Mouse (Mus musculus): Measurements from ENCODE around the gene Trim25. TPM values are rescaled to one million over a fixed set of nuclear protein-coding genes. Genes with fewer than 3 reads are reported as not detected.
"Not testable (repeated sequence)": the region's sequence is repeated elsewhere in the genome, so short reads cannot be mapped to it uniquely, and the experiment has no call there.

Gene Trim25
- total RNA-seq, 2 experiments from 2014 or later = 5.6 to 5.8 TPM

DNA sequence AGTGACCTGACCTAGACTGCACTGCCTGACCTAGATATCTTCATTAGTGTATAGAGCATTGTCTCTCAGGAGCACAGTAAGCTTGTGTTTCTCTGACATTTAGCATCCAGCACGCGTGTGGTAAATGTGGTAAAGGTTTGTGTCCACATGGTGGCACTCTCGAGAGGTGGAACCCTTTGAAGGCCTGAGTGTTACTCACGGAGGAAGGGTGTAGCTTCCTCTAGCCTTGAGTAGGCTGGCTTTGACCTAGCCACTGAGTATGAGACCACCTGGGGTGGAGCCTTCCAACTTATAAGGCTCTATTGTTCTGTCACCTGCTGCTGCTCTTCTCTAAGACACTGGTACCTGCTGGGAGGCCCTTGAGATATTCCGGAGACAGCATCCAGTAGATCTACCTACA, 5.6 kb upstream of the Trim25 start:
- intact Hi-C loops (cut with DNase I) = loop anchor here (10.0 kb wide), 1 partner anchor 51 kb away; no protein-coding TSS in a partner anchor
- DNase-seq = peak; percentile 35

DNA sequence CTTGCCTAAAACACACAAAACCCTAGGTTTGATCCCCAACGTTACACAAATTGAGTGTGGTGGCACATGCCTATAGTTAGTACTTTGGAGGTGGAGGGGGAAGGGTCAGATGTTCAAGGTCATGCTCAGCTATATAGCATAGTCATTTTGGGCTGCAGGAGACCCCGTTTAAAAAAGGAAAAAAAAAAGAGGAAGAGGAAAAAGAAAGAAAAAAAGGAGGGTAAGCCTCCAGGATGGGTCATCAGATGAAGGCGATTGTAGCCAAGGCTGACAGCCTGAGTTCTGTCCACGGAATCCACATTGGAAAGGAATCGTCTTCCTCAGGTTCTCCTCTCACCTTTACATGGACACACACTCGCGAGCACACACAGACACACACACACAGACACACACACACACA, 4.7 kb upstream of the Trim25 start:
- no peak for DNase-seq
- intact Hi-C loops (cut with DNase I) = loop anchor here (10.0 kb wide), 1 partner anchor 50 kb away; no protein-coding TSS in a partner anchor

GRCm38 (mm10) chr11:88995616-88996015, 3.6 kb upstream of the Trim25 start:
- intact Hi-C loops (cut with DNase I) = loop anchor here (10.0 kb wide), 1 partner anchor 49 kb away; no protein-coding TSS in a partner anchor
- DNase-seq = no peak

DNA sequence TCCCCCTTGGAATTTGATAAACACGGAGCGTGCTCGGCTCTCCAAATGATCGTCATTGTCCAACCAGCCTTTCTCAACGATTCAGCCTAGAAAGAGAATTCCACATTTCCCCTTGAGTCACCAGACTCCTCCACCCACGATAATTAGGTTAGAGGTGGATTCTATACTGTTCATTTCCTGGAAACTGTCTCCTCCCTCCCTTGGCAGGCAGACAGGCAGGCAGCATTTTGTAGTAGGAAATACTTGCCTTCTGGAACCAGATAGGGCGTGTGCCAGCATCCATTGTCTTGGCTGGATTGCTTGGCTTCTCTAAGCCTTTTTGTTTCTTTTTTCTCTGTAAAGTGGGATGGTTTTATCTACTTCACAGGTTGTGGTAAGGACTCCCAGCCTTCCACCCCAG, 2.7 kb upstream of the Trim25 start:
- intact Hi-C loops (cut with DNase I) = loop anchor here (10.0 kb wide), 1 partner anchor 48 kb away; no protein-coding TSS in a partner anchor
- no peak for DNase-seq

DNA sequence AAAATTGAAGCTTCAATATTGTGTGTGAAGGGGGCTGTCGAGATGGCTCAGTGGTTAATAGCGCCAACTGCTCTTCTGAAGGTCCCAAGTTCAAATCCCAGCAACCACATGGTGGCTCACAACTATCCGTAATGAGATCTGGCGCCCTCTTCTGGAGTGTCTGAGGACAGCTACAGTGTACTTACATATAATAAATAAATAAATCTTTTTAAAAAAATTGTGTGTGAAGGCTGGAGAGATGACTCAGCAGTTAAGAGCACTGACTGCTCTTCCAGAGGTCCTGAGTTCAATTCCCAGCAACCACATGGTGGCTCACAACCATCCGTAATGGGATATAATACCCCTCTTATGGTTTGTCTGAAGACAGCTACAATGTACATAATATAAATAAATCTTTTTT, 1.8 kb upstream of the Trim25 start:
- intact Hi-C loops (cut with DNase I) = loop anchor here (10.0 kb wide), 1 partner anchor 47 kb away; no protein-coding TSS in a partner anchor
- DNase-seq = not testable (repeated sequence)

DNA sequence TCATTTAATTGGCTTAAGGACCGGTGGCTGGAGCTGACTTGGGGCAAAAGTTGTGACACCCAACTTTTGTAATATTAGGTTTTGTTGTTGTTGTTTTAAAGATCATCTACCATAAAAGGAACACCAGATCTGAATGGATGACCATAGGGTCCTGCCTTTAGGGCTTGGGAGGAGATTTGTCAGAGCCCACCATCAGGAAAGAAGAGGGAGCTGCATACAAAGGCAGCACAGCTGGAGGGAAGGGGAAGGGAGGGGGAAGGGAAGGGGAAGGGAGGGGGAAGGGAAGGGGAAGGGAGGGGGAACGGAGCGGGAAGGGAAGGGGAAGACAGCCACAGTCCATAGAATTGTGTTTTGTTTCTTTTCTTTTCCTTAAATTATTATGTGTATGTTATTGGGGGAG, 770 bp upstream of the Trim25 start:
- intact Hi-C loops (cut with DNase I) = loop anchor here (10.0 kb wide), 1 partner anchor 46 kb away; no protein-coding TSS in a partner anchor
- DNase-seq = no peak

- intact Hi-C loops (cut with DNase I) = loop anchor here (10.0 kb wide), 1 partner anchor 45 kb away; no protein-coding TSS in a partner anchor
Measured at GRCm38 (mm10) chr11:88999723-89000526, 749 bp downstream of the Trim25 start.

GRCm38 (mm10) chr11:89000527-89000819, 1.3 kb downstream of the Trim25 start:
- no peak for DNase-seq
- intact Hi-C loops (cut with DNase I) = no loop called here

More at GRCm38 (mm10) chr11:88999723-89000526, 749 bp downstream of the Trim25 start:
- DNase-seq = no peak

- intact Hi-C loops (cut with DNase I) = no loop called here
- no peak for DNase-seq
Measured at GRCm38 (mm10) chr11:89001569-89001968, 2.4 kb downstream of the Trim25 start.

DNA sequence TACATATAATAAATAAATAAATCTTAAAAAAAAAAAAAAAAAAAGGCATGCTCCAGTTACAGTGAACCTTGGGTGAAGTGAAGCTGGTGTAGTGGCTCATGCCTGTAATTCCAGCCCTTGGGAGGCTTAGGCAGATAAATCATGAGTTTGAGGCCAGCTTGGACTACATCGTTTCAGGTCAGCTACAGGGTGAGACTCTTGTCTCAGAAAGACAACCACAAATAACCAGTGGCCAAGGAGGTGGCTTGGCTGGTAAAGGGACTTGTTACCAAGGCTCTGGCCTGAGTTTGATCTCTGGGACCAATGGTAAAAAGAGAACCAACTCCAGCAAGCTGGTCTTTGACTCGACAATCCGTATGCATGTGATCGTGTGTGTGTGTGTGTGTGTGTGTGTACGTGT, 2.9 kb downstream of the Trim25 start:
- DNase-seq = no peak
- intact Hi-C loops (cut with DNase I) = no loop called here

GRCm38 (mm10) chr11:89002621-89003020, 3.4 kb downstream of the Trim25 start:
- DNase-seq = peak; percentile 75
- intact Hi-C loops (cut with DNase I) = no loop called here

- no peak for DNase-seq
- intact Hi-C loops (cut with DNase I) = no loop called here
Measured at GRCm38 (mm10) chr11:89003078-89003477, 3.9 kb downstream of the Trim25 start.

DNA sequence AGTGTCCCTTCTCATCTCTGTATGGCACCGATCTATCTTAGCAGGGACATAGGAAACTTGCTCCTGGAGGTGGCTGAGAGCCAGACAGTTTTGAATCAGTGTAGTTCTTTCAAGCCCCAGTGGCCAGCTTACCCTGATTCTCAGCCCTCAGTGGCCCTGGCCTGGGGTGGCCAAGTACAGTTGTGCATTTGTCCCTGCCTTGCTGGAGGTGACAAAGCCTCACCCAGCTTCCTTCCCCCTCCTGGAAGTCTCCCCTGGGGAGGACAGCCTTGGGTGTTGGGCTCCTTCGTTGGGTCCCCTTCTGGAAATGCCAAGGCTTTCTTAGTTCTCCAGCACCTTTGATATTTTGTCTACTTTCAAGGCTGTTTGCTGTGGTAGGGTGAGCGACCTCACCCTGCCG, 4.5 kb downstream of the Trim25 start:
- DNase-seq = no peak
- intact Hi-C loops (cut with DNase I) = no loop called here

- no peak for DNase-seq
- intact Hi-C loops (cut with DNase I) = no loop called here
Measured at GRCm38 (mm10) chr11:89005473-89005872, 6.3 kb downstream of the Trim25 start.

GRCm38 (mm10) chr11:89006404-89006803, 7.2 kb downstream of the Trim25 start:
- no peak for DNase-seq
- intact Hi-C loops (cut with DNase I) = no loop called here

GRCm38 (mm10) chr11:89007582-89007981, 8.4 kb downstream of the Trim25 start:
- intact Hi-C loops (cut with DNase I) = no loop called here
- DNase-seq = no peak

DNA sequence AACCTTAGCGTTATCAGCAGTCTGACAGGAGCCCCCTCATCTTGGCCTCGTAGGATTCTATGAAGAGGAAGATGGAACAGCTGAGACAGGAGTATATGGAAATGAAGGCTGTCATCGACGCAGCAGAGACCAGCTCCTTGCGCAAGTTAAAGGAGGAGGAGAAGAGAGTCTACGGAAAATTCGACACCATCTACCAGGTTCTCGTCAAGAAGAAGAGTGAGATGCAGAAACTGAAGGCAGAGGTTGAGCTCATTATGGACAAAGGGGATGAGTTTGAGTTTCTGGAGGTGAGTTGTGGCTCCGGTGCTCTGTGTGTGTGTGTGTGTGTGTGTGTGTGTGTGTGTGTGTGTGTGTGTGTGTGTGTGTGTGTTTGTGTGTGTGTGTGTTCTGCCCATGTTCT, 9.9 kb downstream of the Trim25 start:
- intact Hi-C loops (cut with DNase I) = no loop called here

DNA sequence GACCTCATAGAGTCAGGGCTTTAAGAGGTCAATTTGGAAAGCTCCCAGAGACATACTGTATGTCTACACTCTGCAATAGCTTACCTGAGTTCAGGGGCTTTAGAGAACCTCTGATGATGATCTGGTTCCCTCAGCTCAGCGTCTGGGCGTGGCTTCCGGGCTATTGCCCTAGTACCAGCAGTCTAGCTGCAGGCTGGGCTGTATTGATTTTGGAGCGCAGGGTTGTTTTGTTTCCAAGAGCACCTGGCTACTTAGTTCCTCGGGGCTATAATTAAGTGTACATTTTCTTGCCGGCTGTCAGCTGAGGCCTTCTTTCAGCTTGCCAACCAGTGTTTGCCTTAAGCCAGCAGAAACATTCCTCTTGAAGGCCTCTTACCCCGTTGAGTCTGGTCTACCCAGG, 10.3 kb downstream of the Trim25 start:
- no peak for DNase-seq
- intact Hi-C loops (cut with DNase I) = no loop called here

More for the DNA sequence above, 9.9 kb downstream of the Trim25 start:
- DNase-seq = no peak

DNA sequence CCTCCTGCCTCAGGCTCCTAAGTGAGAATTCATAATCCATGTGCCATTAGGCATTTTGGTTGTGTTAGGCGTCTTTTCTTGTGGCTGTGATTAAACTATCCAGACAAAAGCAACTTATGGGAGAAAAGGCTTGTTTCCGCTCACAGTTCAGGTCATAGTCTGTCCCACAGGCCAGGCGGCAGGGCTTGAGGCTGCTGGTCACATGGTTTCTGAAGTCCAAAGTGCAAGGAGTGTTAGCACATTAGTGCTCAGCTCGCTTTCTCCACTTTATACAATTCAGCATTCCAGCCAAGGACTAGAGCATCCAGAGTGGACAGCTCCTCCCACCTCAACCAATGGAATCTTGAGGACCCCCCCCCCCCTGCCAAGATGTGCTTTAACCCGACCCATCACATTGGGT, 13.1 kb downstream of the Trim25 start:
- intact Hi-C loops (cut with DNase I) = no loop called here
- no peak for DNase-seq

- intact Hi-C loops (cut with DNase I) = no loop called here
- no peak for DNase-seq
Measured at GRCm38 (mm10) chr11:89017514-89018182, 18.5 kb downstream of the Trim25 start.

DNA sequence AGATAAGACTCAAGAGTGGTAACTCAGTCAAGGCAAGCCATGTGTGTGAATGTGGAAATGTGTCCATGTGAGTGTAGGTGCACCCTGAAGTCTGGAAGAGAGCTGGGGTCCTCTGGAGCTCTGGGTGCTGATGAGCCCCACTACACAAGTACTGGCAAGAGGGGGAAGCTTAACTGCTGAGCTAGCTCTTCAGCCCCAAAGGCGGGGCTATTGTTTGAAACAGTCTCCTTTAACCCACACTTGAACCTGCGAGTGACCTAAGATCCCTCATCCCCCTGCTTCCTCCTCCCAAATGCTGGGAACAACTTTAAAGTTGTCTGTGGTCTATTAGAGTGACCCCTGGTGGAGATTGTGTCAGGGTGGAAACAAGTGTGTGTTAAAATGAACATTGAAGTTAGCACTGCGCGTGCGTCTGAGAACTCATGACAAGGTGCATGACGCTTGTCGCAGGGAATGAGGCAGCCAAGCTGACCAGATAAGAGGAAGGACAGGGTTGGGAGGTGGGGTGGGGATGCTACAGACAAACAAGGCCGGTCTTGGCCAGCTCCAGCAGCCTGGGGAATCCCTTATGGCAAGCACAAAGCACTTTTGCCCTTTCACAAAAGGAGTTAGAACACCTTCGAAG, 21.6 kb downstream of the Trim25 start:
- DNase-seq = no peak
- intact Hi-C loops (cut with DNase I) = no loop called here

Data from left cerebral cortex, postnatal 4 days (tissue).